Mouse (Mus musculus): ENCODE data around the gene Chka. TPM values are rescaled to one million over a fixed set of nuclear protein-coding genes. Genes with fewer than 3 reads are reported as not detected.

The Chka gene
- polyA plus RNA-seq, 1 experiment from 2014 or later, result 24.9 TPM

- Histone ChIP-seq H3K4me3 (no peak overlapping the region), H3K27ac (no peak overlapping the region), H3K9me3 (replicated peaks) (no peaks in the 10 kb centered on the region), H3K27me3 (no peaks in the 10 kb centered on the region), H3K4me1 (replicated peaks) (peaks cover 5% of the 10 kb centered on the region), H3K4me2 (no peak overlapping the region), H3K36me3 (no peaks in the 10 kb centered on the region), H3K9ac (no peak overlapping the region)
- WGBS, result 87% methylated on average over 7 of the region's 7 CpGs
- ATAC-seq (replicated peaks; ENCODE audit: insufficient number of reproducible peaks, insufficient read depth, low FRiP score, low read depth), result no peak
Measured at GRCm38 (mm10) chr19:3834301-3834700, 17.3 kb upstream of the Chka start.

GRCm38 (mm10) chr19:3836791-3837190 lies 14.8 kb upstream of the Chka start:
- Histone ChIP-seq H3K9me3 (replicated peaks) (no peaks in the 10 kb centered on the region), H3K4me2 (no peak overlapping the region), H3K4me3 (no peak overlapping the region), H3K27ac (no peak overlapping the region), H3K4me1 (replicated peaks) (peaks cover 5% of the 10 kb centered on the region), H3K36me3 (no peaks in the 10 kb centered on the region), H3K9ac (no peak overlapping the region), H3K27me3 (no peaks in the 10 kb centered on the region)
- ATAC-seq (replicated peaks; ENCODE audit: insufficient number of reproducible peaks, insufficient read depth, low FRiP score, low read depth), result no peak
- 83% methylated on average over 9 of the region's 9 CpGs for WGBS

GRCm38 (mm10) chr19:3838931-3839330 lies 12.6 kb upstream of the Chka start:
- WGBS, result 79% methylated on average over 3 of the region's 3 CpGs
- H3K9me3 ChIP-seq (replicated peaks), result no peaks in the 10 kb centered on the region
- ATAC-seq (replicated peaks; ENCODE audit: insufficient number of reproducible peaks, insufficient read depth, low FRiP score, low read depth), result no peak
- 0 out of 2 replicates have a peak, but pooled peaks cover 5% of the 10 kb centered on the region for H3K4me1 ChIP-seq (replicated peaks)
- no peak overlapping the region for H3K4me2 ChIP-seq
- H3K27ac ChIP-seq, result no peak overlapping the region
- no peak overlapping the region for H3K9ac ChIP-seq
- no peak overlapping the region for H3K4me3 ChIP-seq
- H3K36me3 ChIP-seq, result no peaks in the 10 kb centered on the region
- H3K27me3 ChIP-seq, result no peaks in the 10 kb centered on the region

GRCm38 (mm10) chr19:3839686-3840085 lies 11.9 kb upstream of the Chka start:
- H3K27me3 ChIP-seq, result no peaks in the 10 kb centered on the region
- H3K9me3 ChIP-seq (replicated peaks), result no peaks in the 10 kb centered on the region
- no peaks in the 10 kb centered on the region for H3K36me3 ChIP-seq
- no peak for ATAC-seq (replicated peaks; ENCODE audit: insufficient number of reproducible peaks, insufficient read depth, low FRiP score, low read depth)
- no peak overlapping the region for H3K4me3 ChIP-seq
- H3K27ac ChIP-seq, result no peak overlapping the region
- 43% methylated on average over 2 of the region's 2 CpGs for WGBS
- H3K4me2 ChIP-seq, result no peak overlapping the region
- H3K9ac ChIP-seq, result no peak overlapping the region
- 0 out of 2 replicates have a peak, but pooled peaks cover 5% of the 10 kb centered on the region for H3K4me1 ChIP-seq (replicated peaks)

GRCm38 (mm10) chr19:3840214-3840651 lies 11.3 kb upstream of the Chka start:
- no peak overlapping the region for H3K9ac ChIP-seq
- H3K36me3 ChIP-seq, result no peaks in the 10 kb centered on the region
- H3K27me3 ChIP-seq, result no peaks in the 10 kb centered on the region
- no peak overlapping the region for H3K27ac ChIP-seq
- H3K4me1 ChIP-seq (replicated peaks), result 0 out of 2 replicates have a peak, but pooled peaks cover 5% of the 10 kb centered on the region
- WGBS, result 31% methylated on average over 5 of the region's 5 CpGs
- no peaks in the 10 kb centered on the region for H3K9me3 ChIP-seq (replicated peaks)
- no peak for ATAC-seq (replicated peaks; ENCODE audit: insufficient number of reproducible peaks, insufficient read depth, low FRiP score, low read depth)
- H3K4me3 ChIP-seq, result no peak overlapping the region
- no peak overlapping the region for H3K4me2 ChIP-seq

- Histone ChIP-seq H3K9ac (no peak overlapping the region), H3K9me3 (replicated peaks) (no peaks in the 10 kb centered on the region), H3K4me2 (no peak overlapping the region), H3K27ac (no peak overlapping the region), H3K4me3 (no peak overlapping the region), H3K27me3 (no peaks in the 10 kb centered on the region), H3K4me1 (replicated peaks) (0 out of 2 replicates have a peak, but pooled peaks cover 5% of the 10 kb centered on the region), H3K36me3 (no peaks in the 10 kb centered on the region)
- no peak for ATAC-seq (replicated peaks; ENCODE audit: insufficient number of reproducible peaks, insufficient read depth, low FRiP score, low read depth)
- WGBS, result 78% methylated on average over 5 of the region's 5 CpGs
Measured at GRCm38 (mm10) chr19:3840685-3841084, 10.9 kb upstream of the Chka start.

GRCm38 (mm10) chr19:3842359-3843148 lies 9.0 kb upstream of the Chka start:
- H3K4me3 ChIP-seq, result no peak overlapping the region
- ATAC-seq (replicated peaks; ENCODE audit: insufficient number of reproducible peaks, insufficient read depth, low FRiP score, low read depth), result no peak
- H3K36me3 ChIP-seq, result no peaks in the 10 kb centered on the region
- H3K9ac ChIP-seq, result no peak overlapping the region
- 0 out of 2 replicates have a peak, but pooled peaks cover 5% of the 10 kb centered on the region for H3K4me1 ChIP-seq (replicated peaks)
- H3K9me3 ChIP-seq (replicated peaks), result no peaks in the 10 kb centered on the region
- H3K27ac ChIP-seq, result peak overlapping the region; percentile 21; the same call in 1 of the 2 replicates
- no peaks in the 10 kb centered on the region for H3K27me3 ChIP-seq
- WGBS, result 49% methylated on average over 12 of the region's 12 CpGs
- H3K4me2 ChIP-seq, result no peak overlapping the region

- H3K36me3 ChIP-seq, result no peaks in the 10 kb centered on the region
- no peak overlapping the region for H3K4me2 ChIP-seq
- H3K4me1 ChIP-seq (replicated peaks), result 0 out of 2 replicates have a peak, but pooled peaks cover 5% of the 10 kb centered on the region
- no peak for ATAC-seq (replicated peaks; ENCODE audit: insufficient number of reproducible peaks, insufficient read depth, low FRiP score, low read depth)
- 81% methylated on average over 2 of the region's 2 CpGs for WGBS
- no peak overlapping the region for H3K9ac ChIP-seq
- no peaks in the 10 kb centered on the region for H3K9me3 ChIP-seq (replicated peaks)
- no peak overlapping the region for H3K27ac ChIP-seq
- H3K27me3 ChIP-seq, result no peaks in the 10 kb centered on the region
- H3K4me3 ChIP-seq, result no peak overlapping the region
Measured at GRCm38 (mm10) chr19:3843629-3844028, 7.9 kb upstream of the Chka start.

GRCm38 (mm10) chr19:3844836-3845235 lies 6.7 kb upstream of the Chka start:
- WGBS, result 85% methylated on average over 1 of the region's 1 CpGs
- no peaks in the 10 kb centered on the region for H3K27me3 ChIP-seq
- H3K4me1 ChIP-seq (replicated peaks), result 0 out of 2 replicates have a peak, but pooled peaks cover 5% of the 10 kb centered on the region
- H3K27ac ChIP-seq, result no peak overlapping the region
- H3K4me3 ChIP-seq, result no peak overlapping the region
- H3K9ac ChIP-seq, result no peak overlapping the region
- H3K9me3 ChIP-seq (replicated peaks), result no peaks in the 10 kb centered on the region
- H3K36me3 ChIP-seq, result no peaks in the 10 kb centered on the region
- H3K4me2 ChIP-seq, result no peak overlapping the region
- ATAC-seq (replicated peaks; ENCODE audit: insufficient number of reproducible peaks, insufficient read depth, low FRiP score, low read depth), result no peak

- Histone ChIP-seq H3K27ac (no peak overlapping the region), H3K9ac (no peak overlapping the region), H3K4me1 (replicated peaks) (peaks cover 5% of the 10 kb centered on the region; the same call in 1 of the 2 replicates), H3K9me3 (replicated peaks) (no peaks in the 10 kb centered on the region), H3K4me3 (no peak overlapping the region), H3K4me2 (no peak overlapping the region), H3K36me3 (no peaks in the 10 kb centered on the region), H3K27me3 (no peaks in the 10 kb centered on the region)
- no peak for ATAC-seq (replicated peaks; ENCODE audit: insufficient number of reproducible peaks, insufficient read depth, low FRiP score, low read depth)
- 90% methylated on average over 11 of the region's 11 CpGs for WGBS
Measured at GRCm38 (mm10) chr19:3845339-3845738, 6.2 kb upstream of the Chka start.

GRCm38 (mm10) chr19:3845803-3846406 lies 5.7 kb upstream of the Chka start:
- Histone ChIP-seq H3K27ac (no peak overlapping the region), H3K4me2 (no peak overlapping the region), H3K9ac (no peak overlapping the region), H3K4me1 (replicated peaks) (peaks cover 11% of the 10 kb centered on the region), H3K27me3 (no peaks in the 10 kb centered on the region), H3K9me3 (replicated peaks) (no peaks in the 10 kb centered on the region), H3K36me3 (no peaks in the 10 kb centered on the region), H3K4me3 (no peak overlapping the region)
- 76% methylated on average over 1 of the region's 1 CpGs for WGBS
- no peak for ATAC-seq (replicated peaks; ENCODE audit: insufficient number of reproducible peaks, insufficient read depth, low FRiP score, low read depth)

Measured in heart, embryonic 15.5 days (tissue).